Mouse (Mus musculus): ENCODE measurements around the gene Bcas2. TPM values are rescaled to one million over a fixed set of nuclear protein-coding genes. Genes with fewer than 3 reads are reported as not detected.
"Not testable (repeated sequence)": the region's sequence is repeated elsewhere in the genome, so short reads cannot be mapped to it uniquely, and the experiment has no call there.

Bcas2 gene
- polyA plus RNA-seq, 1 experiment from 2014 or later, result 190 TPM

DNA sequence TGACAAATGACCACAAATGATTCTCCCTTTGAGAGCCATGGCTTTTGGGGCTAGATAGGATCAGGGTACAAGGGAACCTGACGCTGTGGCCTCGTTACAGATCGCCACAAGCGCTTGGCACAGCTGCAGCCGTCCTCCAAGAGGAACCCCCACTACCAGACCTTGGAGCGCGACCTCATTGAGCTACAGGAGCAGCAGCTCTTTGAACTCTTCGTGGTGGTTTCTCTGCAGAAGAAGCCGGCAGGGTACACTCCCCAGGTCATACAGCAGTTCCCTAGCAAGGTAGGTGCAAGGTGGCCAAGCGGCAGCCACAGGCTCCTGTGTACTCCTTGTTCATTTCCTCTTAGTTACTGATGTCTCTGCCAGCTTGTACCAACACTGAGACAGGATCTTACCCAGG lies 22.5 kb upstream of the Bcas2 start:
- Histone ChIP-seq H3K4me1 (replicated peaks; ENCODE audit: control insufficient read depth, insufficient read depth, low read length) (no peaks in the 10 kb centered on the region), H3K4me3 (replicated peaks; ENCODE audit: low read length) (no peak overlapping the region), H3K9ac (no peak overlapping the region), H3K27ac (no peak overlapping the region), H3K9me3 (ENCODE audit: control insufficient read depth, low read length) (no peaks in the 10 kb centered on the region), H3K27me3 (ENCODE audit: control insufficient read depth, insufficient read depth, low read length) (no peaks in the 10 kb centered on the region), H3K36me3 (replicated peaks; ENCODE audit: control insufficient read depth, insufficient read depth) (no peaks in the 10 kb centered on the region), H3K4me2 (replicated peaks) (no peak overlapping the region)
- ATAC-seq (ENCODE audit: low FRiP score) (no peak), DNase-seq (ENCODE audit: low spot score) (no peak)
- WGBS, result 87% methylated on average over 10 of the region's 10 CpGs

DNA sequence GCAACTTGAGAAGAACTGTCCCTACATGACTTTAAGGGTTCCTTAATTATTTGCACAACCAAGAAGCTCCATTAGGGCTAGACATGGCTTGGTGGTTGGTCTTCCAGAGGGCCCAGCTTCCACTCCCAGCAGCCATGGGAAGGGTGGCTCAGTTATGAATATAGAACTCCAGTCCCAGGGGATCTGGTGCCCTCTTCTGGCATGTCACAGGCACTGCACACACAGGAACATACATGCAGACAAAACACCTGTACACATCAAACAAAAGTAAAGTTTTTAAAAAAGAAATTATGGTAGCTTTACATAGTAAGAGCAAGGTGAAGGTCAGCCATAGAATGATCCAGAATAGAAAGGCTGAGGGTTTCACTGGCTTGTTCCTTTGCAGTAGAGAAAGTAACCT lies 17.7 kb upstream of the Bcas2 start:
- no peaks in the 10 kb centered on the region for H3K4me1 ChIP-seq (replicated peaks; ENCODE audit: control insufficient read depth, insufficient read depth, low read length)
- H3K27me3 ChIP-seq (ENCODE audit: control insufficient read depth, insufficient read depth, low read length), result no peaks in the 10 kb centered on the region
- no peak overlapping the region for H3K4me2 ChIP-seq (replicated peaks)
- DNase-seq (ENCODE audit: low spot score) (no peak), ATAC-seq (ENCODE audit: low FRiP score) (no peak)
- H3K36me3 ChIP-seq (replicated peaks; ENCODE audit: control insufficient read depth, insufficient read depth), result no peaks in the 10 kb centered on the region
- H3K4me3 ChIP-seq (replicated peaks; ENCODE audit: low read length), result no peak overlapping the region
- no peak overlapping the region for H3K9ac ChIP-seq
- no peaks in the 10 kb centered on the region for H3K9me3 ChIP-seq (ENCODE audit: control insufficient read depth, low read length)
- H3K27ac ChIP-seq, result no peak overlapping the region

DNA sequence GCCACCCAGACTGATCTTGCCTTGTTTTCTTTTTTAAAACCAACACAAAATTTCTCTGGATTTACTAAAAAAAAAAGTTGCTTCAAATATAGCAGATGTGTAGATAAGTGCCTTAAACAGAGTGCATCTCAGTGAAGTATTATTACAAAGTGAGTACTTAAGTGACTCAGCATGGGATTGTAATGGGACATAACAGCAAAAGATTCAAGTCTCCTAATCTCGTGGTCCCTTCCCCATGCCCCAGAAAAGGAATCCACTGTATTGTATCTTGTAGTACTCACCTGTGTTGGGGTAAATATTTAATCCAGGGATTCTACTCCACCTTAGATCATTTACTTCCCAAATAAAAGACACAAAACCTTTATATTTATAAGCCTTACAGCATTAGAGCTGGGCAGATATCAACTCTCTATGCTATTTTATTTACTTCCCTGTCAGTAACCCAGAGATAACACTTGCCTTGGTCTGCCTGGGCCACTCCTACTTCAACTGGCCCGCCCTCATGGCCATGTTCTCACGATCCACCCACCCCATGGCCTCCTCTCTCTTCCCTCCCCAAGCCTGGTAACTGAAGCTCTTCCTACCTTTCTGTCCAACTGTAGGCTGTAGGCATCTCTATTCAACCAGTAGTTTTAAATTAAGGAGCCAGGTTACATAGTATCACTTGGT lies 12.1 kb upstream of the Bcas2 start:
- DNase-seq (ENCODE audit: low spot score) (no peak), ATAC-seq (ENCODE audit: low FRiP score) (no peak)
- Histone ChIP-seq H3K9me3 (ENCODE audit: control insufficient read depth, low read length) (no peaks in the 10 kb centered on the region), H3K4me3 (replicated peaks; ENCODE audit: low read length) (no peak overlapping the region), H3K27ac (no peak overlapping the region), H3K36me3 (replicated peaks; ENCODE audit: control insufficient read depth, insufficient read depth) (no peaks in the 10 kb centered on the region), H3K9ac (no peak overlapping the region), H3K4me2 (replicated peaks) (no peak overlapping the region), H3K27me3 (ENCODE audit: control insufficient read depth, insufficient read depth, low read length) (no peaks in the 10 kb centered on the region), H3K4me1 (replicated peaks; ENCODE audit: control insufficient read depth, insufficient read depth, low read length) (no peaks in the 10 kb centered on the region)
- 77% methylated on average over 3 of the region's 3 CpGs for WGBS

DNA sequence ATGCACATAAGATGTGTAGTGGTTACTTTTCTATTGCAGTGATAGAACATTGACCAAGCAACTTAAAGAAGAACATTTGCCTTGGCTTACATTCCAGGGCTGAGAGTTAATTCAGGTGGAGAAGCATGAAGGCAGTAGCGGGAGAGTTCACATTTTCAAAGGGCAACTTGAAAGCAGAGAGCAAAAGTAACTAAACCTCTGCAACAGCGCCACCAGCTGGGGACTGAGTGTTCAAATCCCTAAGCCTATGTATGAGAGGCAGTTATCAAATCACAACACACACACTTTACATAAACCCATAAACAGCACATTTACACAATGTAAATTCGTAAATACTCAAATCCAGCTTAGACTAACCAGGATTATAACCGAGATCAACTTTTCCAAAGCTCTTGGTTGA lies 1.7 kb upstream of the Bcas2 start:
- no peaks in the 10 kb centered on the region for H3K27me3 ChIP-seq (ENCODE audit: control insufficient read depth, insufficient read depth, low read length)
- peaks cover 16% of the 10 kb centered on the region for H3K36me3 ChIP-seq (replicated peaks; ENCODE audit: control insufficient read depth, insufficient read depth)
- H3K27ac ChIP-seq, result no peak overlapping the region
- DNase-seq (ENCODE audit: low spot score), result peak; percentile 87
- H3K4me3 ChIP-seq (replicated peaks; ENCODE audit: low read length), result no peak overlapping the region
- H3K4me2 ChIP-seq (replicated peaks), result no peak overlapping the region
- no peak for ATAC-seq (ENCODE audit: low FRiP score)
- H3K4me1 ChIP-seq (replicated peaks; ENCODE audit: control insufficient read depth, insufficient read depth, low read length), result peaks cover 8% of the 10 kb centered on the region; the same call in 1 of the 2 replicates
- H3K9me3 ChIP-seq (ENCODE audit: control insufficient read depth, low read length), result no peaks in the 10 kb centered on the region
- no peak overlapping the region for H3K9ac ChIP-seq
- WGBS, result 8% methylated on average over 4 of the region's 4 CpGs

DNA sequence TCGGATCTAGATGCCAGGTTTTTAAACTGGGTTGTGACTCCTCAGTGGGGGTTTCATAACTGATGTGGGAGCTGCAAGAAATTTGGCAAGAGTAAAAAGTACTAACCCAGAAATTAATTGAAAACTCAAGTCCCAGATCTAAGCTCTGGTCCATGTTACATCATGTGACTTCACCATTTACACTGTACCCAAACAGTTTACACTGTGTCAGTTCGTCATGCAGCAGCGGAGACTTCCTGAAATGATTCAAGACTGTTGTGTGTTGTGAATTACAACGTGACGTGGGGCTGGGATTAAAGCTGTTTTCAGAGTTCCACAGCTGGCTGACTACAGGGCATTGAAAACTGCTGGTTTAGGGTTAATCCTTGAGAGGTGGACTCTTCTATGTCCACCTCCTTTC lies 1.2 kb downstream of the Bcas2 start:
- ATAC-seq (ENCODE audit: low FRiP score), result no peak
- Histone ChIP-seq H3K4me2 (replicated peaks) (peak overlapping the region; percentile 75), H3K4me1 (replicated peaks; ENCODE audit: control insufficient read depth, insufficient read depth, low read length) (peaks cover 8% of the 10 kb centered on the region; the same call in 1 of the 2 replicates), H3K27ac (no peak overlapping the region), H3K27me3 (ENCODE audit: control insufficient read depth, insufficient read depth, low read length) (no peaks in the 10 kb centered on the region), H3K9ac (peak overlapping the region; percentile 75), H3K9me3 (ENCODE audit: control insufficient read depth, low read length) (no peaks in the 10 kb centered on the region), H3K4me3 (replicated peaks; ENCODE audit: low read length) (peak overlapping the region; percentile 71), H3K36me3 (replicated peaks; ENCODE audit: control insufficient read depth, insufficient read depth) (peaks cover 43% of the 10 kb centered on the region)
- no peak for DNase-seq (ENCODE audit: low spot score)
- WGBS, result 67% methylated on average over 5 of the region's 5 CpGs

DNA sequence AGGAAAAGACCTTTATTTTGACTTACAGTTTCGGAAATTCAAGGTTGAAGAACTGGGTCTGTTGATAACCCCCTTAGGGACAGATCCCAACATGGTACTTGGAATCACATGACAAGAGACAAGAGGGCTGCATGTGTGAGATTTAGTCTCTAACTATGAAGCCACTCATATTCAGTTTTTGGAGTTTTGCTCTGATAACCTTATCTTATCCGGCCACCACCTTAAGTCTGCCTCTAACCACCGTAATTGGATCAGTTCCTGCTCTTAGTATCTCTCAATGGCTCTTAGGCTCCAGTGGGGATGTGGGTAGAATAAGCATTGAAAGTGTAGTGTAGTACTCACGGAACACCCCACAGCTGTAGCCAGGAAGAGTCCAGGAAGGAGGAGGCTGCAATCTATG lies 5.3 kb downstream of the Bcas2 start:
- H3K9me3 ChIP-seq (ENCODE audit: control insufficient read depth, low read length), result no peaks in the 10 kb centered on the region
- H3K27ac ChIP-seq, result no peak overlapping the region
- DNase-seq (ENCODE audit: low spot score), result no peak
- peaks cover 67% of the 10 kb centered on the region for H3K36me3 ChIP-seq (replicated peaks; ENCODE audit: control insufficient read depth, insufficient read depth)
- H3K27me3 ChIP-seq (ENCODE audit: control insufficient read depth, insufficient read depth, low read length), result no peaks in the 10 kb centered on the region
- 98% methylated on average over 4 of the region's 4 CpGs for WGBS
- H3K4me3 ChIP-seq (replicated peaks; ENCODE audit: low read length), result no peak overlapping the region
- H3K4me2 ChIP-seq (replicated peaks), result no peak overlapping the region
- peaks cover 8% of the 10 kb centered on the region; the same call in 1 of the 2 replicates for H3K4me1 ChIP-seq (replicated peaks; ENCODE audit: control insufficient read depth, insufficient read depth, low read length)
- no peak overlapping the region for H3K9ac ChIP-seq
- ATAC-seq (ENCODE audit: low FRiP score), result no peak

DNA sequence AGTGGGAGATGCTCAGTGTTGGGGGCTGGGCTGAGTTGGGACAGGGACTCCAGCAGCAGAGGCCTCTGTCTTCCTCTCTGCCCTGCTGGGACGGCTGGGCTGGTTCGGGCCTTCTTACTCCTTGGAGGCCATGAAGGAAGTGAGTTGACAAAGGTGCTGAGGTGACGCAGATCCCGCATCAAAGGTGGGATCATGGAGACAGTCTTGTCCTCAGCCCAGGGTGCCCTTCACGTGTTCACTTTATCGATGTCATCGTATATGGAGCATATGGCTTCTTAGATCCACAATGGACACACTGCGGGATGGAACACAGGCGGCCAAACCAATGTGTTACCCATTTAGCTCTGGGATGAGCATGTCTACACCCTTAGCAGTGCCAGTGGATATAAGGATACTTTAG lies 8.1 kb downstream of the Bcas2 start:
- no peak for ATAC-seq (ENCODE audit: low FRiP score)

DNA sequence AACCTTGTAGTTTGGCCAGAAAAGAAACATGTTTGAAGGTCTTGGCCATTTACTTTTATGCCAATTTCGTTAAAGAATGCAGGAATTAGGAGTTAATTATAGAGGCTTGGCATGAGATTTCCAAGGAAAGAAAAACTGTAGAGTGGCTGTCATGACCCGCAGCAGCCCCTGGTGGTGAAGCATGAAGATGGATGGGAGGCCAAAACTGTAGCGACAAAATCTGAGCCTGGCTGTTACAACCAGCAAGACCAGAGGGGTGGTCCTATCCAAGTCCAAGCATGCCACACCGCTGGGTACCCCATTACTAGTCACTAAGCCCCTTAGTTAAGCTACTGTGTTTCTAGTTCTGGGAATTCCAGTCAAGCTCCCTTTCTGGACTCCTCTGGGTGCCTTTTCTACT lies 9.7 kb downstream of the Bcas2 start:
- DNase-seq (ENCODE audit: low spot score) (no peak), ATAC-seq (ENCODE audit: low FRiP score) (no peak)
- WGBS, result 59% methylated on average over 4 of the region's 4 CpGs
- peaks cover 38% of the 10 kb centered on the region for H3K36me3 ChIP-seq (replicated peaks; ENCODE audit: control insufficient read depth, insufficient read depth)
- no peaks in the 10 kb centered on the region for H3K27me3 ChIP-seq (ENCODE audit: control insufficient read depth, insufficient read depth, low read length)
- H3K4me3 ChIP-seq (replicated peaks; ENCODE audit: low read length), result no peak overlapping the region
- no peaks in the 10 kb centered on the region for H3K4me1 ChIP-seq (replicated peaks; ENCODE audit: control insufficient read depth, insufficient read depth, low read length)
- no peak overlapping the region for H3K27ac ChIP-seq
- no peak overlapping the region for H3K9ac ChIP-seq
- H3K4me2 ChIP-seq (replicated peaks), result no peak overlapping the region
- no peaks in the 10 kb centered on the region for H3K9me3 ChIP-seq (ENCODE audit: control insufficient read depth, low read length)

More for the DNA sequence above, 8.1 kb downstream of the Bcas2 start:
- Histone ChIP-seq H3K27ac (no peak overlapping the region), H3K36me3 (replicated peaks; ENCODE audit: control insufficient read depth, insufficient read depth) (peaks cover 53% of the 10 kb centered on the region), H3K4me2 (replicated peaks) (no peak overlapping the region), H3K4me1 (replicated peaks; ENCODE audit: control insufficient read depth, insufficient read depth, low read length) (no peaks in the 10 kb centered on the region), H3K9ac (no peak overlapping the region), H3K4me3 (replicated peaks; ENCODE audit: low read length) (no peak overlapping the region), H3K27me3 (ENCODE audit: control insufficient read depth, insufficient read depth, low read length) (no peaks in the 10 kb centered on the region), H3K9me3 (ENCODE audit: control insufficient read depth, low read length) (no peaks in the 10 kb centered on the region)
- WGBS, result 91% methylated on average over 9 of the region's 9 CpGs
- no peak for DNase-seq (ENCODE audit: low spot score)

DNA sequence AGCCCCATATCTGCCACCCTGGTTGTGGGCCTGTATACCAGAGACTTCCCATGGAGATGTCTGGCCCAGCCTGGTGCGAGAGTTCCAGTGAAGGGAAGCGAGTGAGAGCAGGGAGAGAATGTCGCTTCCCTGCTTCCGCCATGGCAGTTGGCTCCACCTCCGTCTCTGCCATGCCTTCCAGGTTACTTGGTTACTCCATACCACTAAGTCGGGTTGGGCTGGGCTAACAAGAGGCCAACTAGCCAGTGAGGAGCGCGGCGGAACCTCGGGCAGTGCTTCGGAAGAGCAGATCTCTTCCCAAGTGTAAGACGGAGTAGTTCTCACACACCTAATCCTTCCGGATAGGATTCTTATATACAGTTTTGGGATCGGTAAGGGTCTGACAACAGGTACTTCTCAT lies 11.4 kb downstream of the Bcas2 start:
- DNase-seq (ENCODE audit: low spot score) (no peak), ATAC-seq (ENCODE audit: low FRiP score) (no peak)
- H3K36me3 ChIP-seq (replicated peaks; ENCODE audit: control insufficient read depth, insufficient read depth), result peaks cover 22% of the 10 kb centered on the region
- WGBS, result 83% methylated on average over 14 of the region's 14 CpGs
- H3K27me3 ChIP-seq (ENCODE audit: control insufficient read depth, insufficient read depth, low read length), result no peaks in the 10 kb centered on the region
- no peaks in the 10 kb centered on the region for H3K9me3 ChIP-seq (ENCODE audit: control insufficient read depth, low read length)
- H3K27ac ChIP-seq, result no peak overlapping the region
- H3K4me2 ChIP-seq (replicated peaks), result no peak overlapping the region
- H3K4me1 ChIP-seq (replicated peaks; ENCODE audit: control insufficient read depth, insufficient read depth, low read length), result no peaks in the 10 kb centered on the region
- H3K9ac ChIP-seq, result no peak overlapping the region
- no peak overlapping the region for H3K4me3 ChIP-seq (replicated peaks; ENCODE audit: low read length)

DNA sequence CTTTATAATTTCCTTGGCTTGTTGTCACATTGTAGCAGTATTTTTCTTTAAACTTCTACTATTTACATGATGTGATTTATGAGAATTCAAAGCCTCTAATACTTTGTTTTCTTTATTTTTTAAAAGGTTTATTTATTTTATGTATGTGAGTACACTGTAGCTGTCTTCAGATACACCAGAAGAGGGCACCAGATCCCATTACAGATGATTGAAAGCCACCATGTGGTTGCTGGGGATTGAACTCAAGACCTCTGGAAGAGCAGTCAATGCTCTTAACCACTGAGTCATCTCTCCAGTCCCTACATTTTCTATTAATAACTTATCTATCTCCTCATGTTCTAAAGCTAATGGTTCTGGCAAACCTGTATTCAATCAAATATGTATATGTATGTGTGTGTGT lies 13.0 kb downstream of the Bcas2 start:
- not testable (repeated sequence) for H3K27ac ChIP-seq; H3K4me2 ChIP-seq (replicated peaks); DNase-seq (ENCODE audit: low spot score); H3K27me3 ChIP-seq (ENCODE audit: control insufficient read depth, insufficient read depth, low read length); H3K4me3 ChIP-seq (replicated peaks; ENCODE audit: low read length); ATAC-seq (ENCODE audit: low FRiP score); H3K9ac ChIP-seq; H3K4me1 ChIP-seq (replicated peaks; ENCODE audit: control insufficient read depth, insufficient read depth, low read length); H3K36me3 ChIP-seq (replicated peaks; ENCODE audit: control insufficient read depth, insufficient read depth); H3K9me3 ChIP-seq (ENCODE audit: control insufficient read depth, low read length)
